Mouse (Mus musculus) bone marrow, adult 2 months (tissue): ENCODE measurements around the gene Adgrg7.

Experiments
- CTCF ChIP-seq: fragments of 200-500 bp; IDR thresholded peaks from 2 replicates; pipeline ENCODE4 v1.5.1; 2011; ENCODE audit warnings: low read length, control low read depth; ENCODE audit not compliant: control insufficient read depth, insufficient read depth
- POLR2A ChIP-seq: fragments of 200-500 bp; IDR thresholded peaks from 2 replicates; pipeline ENCODE4 v1.6.1; 2011; ENCODE audit warnings: low read depth, mild to moderate bottlenecking, control low read depth, low read length, borderline replicate concordance; ENCODE audit not compliant: control insufficient read depth

DNA sequence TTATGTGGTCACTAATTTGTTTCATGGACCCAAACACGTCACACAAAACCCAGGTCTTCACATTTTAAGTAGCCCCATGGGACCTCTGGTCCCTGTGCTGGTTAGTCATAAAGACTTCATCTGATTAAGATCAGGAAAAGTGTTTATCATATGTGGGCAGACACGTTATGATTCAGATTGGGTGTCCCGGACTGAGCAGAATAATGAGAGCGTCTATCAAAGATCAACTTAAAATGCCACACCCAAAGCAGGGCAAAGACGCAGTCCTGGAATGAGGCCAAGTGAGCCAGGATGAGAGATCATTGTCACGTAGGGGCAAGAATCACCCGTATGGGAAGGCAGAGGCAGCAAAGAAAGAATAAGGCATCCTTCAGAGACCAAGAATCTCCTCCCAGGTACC lies 3.2 kb upstream of the Adgrg7 start:
- TF ChIP-seq CTCF (no peak), POLR2A (no peak)
